Mouse (Mus musculus) 3134 (cell line): ENCODE measurements around the gene Stxbp2.
"Not testable (repeated sequence)": the region's sequence is repeated elsewhere in the genome, so short reads cannot be mapped to it uniquely, and the experiment has no call there.

Experiments used
- DNase-seq: peaks from one replicate; pipeline ENCODE4 v3.0.0-alpha.2; 2011; ENCODE audit warnings: low spot score; ENCODE audit not compliant: insufficient read length; ENCODE audit errors: extremely low read depth

Stxbp2 gene

DNA sequence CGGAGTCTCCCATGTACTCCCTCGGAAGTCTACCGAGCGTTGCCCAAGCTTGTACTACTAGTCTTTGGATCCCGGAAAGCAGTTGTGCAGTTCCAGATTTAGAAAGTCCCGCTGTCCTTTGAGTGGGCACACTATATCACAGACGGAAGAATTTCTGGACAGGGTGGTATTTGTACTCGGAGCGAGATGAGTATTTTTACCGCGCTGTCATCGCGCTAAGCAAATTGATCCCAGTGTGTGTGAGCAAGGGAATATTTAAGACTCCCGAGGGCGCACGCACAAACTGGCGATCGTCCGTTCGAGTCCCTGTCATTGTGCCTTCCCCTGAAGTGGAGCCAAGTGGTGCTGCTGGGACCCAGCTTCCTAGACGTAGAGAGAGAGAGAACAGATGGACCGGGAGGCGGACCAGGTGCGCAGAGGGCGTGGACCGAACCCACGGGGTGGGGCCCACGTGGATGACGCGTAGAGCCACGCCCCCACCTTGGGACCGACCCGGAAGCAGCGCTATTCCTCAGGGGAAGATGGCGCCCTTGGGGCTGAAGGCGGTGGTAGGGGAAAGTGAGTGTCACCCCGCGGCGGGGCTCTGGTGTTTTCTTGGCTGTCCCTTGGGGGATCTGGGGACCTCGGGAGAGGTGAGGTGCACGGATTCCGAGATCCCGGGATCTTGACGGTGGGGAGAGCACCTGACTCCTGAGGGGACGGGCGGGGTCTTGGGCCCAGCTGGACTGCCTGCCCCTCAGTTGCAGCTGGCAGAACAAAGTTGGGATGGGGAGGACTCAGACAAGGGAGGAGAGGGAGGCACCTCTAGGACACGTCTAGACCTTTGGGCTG lies at the start of gene Stxbp2:
Gene Stxbp2, plus strand, starts transcription at position 309 of the 831 bp plus-strand sequence.
- DNase-seq: peak; percentile 75

DNA sequence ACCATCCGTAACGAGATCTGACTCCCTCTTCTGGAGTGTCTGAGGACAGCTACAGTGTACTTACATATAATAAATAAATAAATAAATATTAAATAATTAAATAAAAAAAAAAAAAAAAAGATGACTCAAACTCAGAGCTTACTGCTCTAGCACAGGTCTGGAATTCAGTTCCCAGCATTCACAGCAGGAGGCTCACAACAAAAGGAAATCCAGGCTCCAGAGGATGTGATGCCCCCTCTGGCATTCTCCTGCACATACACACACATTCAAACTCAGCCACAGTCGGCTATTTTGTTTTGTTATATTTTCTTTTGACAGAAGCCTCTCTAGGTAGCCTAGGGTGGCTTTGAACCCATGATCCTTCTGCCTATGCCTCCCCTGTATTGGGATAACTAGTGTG lies 48.8 kb upstream of the Stxbp2 start:
- not testable (repeated sequence) for DNase-seq

DNA sequence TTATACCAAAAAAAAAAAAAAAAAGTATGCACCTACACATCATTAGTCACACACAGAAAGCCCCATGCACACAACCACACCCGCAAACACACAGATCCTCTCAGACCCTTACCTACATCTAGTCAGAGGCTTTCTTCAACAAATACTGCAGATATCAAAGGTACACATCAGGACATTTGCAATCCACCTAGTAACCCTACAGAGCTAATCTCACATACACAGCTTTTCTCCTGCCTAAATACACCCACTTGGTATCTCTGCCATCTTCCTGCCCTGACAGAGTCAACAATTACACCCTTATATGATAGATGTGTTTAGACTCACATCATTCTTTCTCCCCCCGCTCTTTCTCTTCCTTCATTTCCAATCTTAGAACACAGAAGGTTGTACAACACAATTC lies 44.3 kb upstream of the Stxbp2 start:
- DNase-seq: no peak

DNA sequence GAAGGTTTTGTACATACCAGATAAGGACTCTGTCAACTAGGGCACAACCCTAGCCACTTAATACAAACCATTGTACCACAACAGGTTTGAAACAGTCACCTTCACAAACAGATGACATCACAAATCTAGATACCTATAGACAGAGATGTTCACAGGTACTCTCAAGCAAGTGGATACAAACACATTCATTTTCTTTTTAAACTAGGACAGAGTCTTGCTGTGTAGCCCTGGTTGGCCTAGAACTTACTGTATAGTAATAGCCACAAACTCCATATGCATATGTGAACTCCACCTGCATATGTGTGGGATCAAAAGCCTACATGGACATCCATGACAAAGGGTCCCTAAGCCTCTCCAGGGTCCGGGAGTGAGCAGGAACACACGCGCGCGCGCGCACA lies 43.8 kb upstream of the Stxbp2 start, which contains the start of gene Camsap3:
Gene Camsap3, plus strand, starts transcription at position 301 of the 398 bp plus-strand sequence.
- no peak for DNase-seq

DNA sequence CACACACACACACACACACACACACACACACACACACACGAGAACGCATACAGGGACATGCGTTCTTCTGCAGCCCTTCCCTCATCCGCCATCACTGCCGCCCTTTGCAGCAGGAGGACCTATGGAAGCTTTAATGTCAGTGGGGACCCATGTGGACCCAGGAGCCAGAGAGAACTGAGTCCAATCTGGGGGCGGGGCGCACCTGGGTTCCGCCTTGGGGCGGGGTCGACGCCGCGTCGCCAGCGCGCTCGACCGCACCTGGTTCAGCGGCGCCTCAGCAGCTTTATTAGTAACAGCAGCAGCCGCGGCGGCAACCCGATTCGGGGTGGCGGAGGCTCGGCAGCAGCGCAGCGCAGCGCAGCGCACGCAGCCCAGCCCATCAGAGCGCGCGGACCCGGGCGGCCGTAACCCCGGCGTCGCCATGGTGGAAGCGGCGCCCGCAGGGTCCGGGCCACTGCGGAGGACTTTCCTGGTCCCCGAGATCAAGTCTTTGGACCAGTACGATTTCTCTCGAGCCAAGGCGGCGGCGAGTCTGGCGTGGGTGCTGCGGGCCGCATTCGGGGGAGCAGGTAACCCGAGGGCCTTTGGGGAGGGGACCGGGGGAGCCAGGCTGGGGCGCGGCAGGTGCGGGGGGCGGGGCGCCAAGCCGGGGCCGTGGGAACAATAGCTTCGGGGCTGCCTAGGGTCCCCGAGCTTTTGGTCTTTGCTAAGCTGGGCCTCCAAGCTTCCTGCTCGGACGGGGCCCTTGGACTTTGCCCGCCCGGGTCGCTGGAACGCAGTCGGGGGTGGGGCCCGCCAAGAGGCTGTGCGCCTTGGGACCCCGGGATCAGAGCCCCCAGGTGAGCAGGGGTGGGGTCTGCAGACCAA lies 43.1 kb upstream of the Stxbp2 start:
- DNase-seq: no peak

DNA sequence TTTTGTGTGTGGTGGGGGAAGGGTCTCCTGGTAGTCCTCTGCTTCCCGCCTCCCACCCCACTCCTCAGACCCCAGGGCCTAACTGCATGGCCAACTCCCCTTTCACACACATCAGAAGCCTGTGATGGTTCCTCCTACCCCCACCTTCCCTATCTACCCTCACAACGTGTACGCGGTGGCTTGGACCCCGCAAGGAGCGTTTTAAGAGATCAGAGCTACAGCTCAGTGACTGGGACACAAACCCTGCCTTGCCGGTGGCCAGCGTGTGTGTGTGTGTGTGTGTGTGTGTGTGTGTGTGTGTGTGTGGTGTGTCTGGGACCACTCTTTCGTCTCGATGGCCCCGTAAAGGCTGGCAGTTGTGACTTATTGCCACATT lies 42.5 kb upstream of the Stxbp2 start:
- no peak for DNase-seq

DNA sequence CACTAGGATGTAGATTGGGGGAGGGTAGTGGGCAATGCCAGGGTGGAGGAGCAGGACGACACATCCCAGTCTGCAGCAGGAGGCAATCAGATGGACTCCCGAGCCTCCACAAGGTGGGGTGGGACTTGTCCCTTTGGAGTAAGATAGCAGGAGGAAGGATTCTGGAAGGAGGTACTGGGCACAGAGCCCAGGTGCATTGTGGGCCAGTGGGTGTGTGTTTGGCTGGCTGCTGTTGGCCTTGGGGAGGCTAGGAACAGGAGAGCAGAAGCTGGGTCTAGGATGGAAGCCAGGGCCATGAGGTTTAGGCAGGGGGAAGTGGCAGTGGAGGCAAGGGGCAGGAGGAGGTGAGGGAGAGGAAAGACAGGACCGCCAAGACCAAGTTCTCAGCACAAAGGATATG lies 37.3 kb upstream of the Stxbp2 start:
- no peak for DNase-seq

DNA sequence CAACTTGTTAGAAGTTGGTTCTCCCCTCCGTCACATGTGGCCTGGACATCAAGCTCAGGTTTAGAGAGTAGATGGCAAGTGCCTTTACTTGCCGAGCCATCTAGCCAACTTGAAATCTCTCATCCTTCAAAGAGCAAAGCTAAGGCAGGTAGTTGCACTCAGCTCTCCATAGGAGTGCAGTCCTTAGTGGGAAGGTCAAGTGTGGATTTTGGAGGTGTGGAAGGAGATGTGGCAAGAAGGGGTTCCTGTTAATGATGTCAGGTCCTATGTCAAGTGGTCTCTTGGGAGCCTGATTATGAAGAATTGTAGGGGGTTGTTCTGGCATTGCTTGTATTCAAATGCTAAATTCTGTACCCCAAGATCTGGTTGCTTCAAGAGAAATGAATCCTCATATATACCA lies 36.3 kb upstream of the Stxbp2 start:
- DNase-seq: no peak

DNA sequence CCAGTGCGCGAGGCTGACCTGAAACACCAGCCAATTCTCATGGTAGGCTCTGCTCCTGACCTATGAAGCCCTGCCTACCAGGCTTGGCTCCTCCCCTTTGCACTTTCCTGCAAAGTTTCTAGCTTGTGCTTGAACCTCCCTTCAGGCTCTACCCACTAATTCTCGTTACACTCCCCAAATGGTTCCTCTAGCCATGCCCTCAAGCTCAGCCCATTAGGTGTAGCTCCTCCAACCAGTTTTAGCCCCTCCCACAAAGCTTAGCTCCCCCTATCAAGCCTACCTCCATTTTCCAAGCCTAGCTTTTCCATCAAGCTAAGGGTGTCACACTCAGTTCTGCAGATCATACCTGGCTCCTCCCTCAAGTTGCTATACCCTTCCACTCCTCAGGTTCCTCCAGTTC lies 32.7 kb upstream of the Stxbp2 start:
- DNase-seq: no peak

DNA sequence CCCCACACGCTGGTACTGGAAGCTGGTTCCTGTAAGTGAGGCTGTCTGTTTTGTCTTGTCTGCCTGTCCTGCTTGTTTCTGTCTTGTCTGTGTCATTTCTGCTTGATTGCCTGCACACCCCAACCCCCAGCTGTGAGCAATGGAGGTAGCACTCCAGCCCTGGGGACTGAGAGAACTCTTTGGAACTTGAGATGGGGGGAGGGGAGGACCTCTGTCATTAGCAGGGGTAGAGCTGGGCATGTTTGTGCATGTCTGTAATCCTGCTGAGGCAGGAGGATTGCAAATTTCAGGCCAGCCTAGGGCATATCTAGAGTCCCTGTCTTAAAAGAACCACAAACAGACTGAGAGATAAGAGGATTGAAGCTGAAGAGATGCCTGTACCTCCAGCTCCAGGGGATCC lies 31.5 kb upstream of the Stxbp2 start:
- no peak for DNase-seq

DNA sequence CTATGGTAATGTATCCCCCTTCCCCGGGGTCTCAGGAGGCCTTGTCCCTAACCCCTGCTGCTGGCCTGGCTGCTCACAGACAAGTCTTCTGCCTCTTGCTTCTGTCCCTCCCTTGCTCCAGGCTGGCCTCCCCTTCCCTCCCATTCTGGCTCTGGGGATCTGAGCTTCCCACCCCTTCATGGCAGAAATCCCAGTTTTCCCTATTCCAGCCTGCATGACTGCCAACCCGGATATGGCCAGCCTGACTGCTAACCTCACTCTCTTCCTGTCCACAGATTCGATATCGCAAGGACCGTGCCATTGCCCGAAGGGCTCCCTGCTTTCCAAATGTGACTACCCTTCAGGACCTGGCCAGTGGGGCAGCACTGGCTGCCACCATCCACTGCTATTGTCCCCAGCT lies 30.4 kb upstream of the Stxbp2 start:
- peak; percentile 62 for DNase-seq

DNA sequence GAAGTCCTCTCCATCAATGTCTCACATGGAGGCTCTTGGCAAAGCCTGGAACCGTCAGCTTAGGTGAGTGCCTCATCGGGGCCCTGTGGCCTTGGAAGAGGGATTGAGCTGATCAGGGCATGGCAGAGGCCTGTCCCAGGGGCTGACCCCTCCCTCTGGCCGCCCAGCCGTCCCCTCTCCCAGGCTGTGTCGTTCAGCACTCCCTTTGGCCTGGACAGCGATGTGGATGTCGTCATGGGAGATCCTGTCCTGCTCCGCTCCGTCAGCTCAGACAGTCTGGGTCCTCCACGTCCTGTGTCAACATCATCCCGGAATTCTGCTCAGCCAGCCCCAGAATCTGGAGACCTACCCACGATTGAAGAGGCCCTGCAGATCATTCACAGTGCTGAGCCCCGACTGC lies 27.3 kb upstream of the Stxbp2 start:
- no peak for DNase-seq

DNA sequence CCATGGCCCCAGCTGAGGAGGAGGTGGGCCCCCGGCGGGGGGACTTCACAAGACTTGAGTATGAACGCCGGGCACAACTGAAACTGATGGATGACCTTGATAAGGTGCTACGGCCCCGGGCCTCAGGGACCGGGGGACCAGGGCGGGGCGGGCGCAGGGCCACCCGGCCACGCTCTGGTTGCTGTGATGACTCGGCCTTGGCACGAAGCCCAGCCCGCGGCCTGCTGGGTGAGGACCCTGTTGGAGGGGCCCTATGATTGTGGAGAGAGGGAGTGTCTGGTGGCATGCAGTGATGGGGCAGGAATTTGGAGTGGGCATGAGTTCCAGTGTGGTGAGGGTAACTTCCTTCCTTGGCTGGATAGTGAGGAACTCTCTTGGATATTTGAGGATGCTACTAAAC lies 24.2 kb upstream of the Stxbp2 start:
- peak; percentile 73 for DNase-seq

DNA sequence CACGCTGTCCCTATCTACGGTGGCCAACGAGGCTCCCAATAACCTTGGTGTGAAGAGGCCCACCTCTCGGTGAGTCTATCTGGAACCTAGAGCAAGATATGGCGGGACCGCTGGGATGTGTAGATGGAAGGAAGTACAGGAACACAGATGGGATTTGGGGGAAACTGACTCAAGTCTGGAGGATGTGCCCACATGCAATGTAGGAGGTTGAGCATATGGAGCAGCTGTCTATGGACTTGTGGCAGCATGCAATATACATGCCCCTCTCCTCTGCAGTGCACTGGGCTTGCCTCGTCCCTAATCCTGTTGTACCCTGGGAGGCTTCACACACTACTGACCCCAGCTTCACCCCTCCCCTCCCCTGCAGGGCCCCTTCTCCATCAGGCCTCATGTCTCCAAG lies 22.9 kb upstream of the Stxbp2 start:
- no peak for DNase-seq

DNA sequence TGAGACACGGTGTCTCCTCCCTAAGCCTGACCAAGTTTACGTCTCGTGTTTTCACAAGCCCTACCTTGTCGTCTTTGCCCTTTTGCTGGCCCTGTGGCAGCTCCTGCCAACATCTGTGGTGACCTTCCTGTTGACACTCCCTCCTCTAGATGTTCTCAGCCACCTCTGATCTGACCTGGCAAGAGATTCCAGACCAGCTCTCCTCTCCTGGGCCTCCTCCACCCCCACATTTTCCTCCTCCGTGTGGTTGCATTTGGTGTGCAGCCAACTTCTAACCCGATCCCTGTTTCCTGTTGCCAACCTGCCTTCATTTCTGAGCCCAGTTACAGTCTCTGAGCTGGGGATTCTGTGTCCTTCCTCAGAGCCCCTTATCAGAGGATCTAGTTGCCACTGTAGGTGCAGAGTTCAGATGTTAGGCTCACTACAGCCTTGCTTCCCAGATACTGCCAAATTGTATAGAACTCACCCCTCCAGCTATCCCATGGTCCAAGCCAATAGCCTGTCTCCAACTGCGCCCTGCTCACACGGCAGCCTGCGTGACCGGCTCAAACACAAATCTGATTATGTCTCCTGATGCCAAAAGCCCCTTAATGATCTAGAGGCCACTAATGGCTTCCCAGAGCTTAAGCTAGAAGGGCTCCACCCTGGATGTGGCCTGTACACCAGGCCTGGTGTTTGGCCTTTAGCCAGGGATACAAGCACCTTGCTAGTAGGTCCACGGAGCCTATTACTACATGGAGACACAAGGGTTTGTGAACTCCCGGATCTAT lies 21.5 kb upstream of the Stxbp2 start:
- DNase-seq: no peak

DNA sequence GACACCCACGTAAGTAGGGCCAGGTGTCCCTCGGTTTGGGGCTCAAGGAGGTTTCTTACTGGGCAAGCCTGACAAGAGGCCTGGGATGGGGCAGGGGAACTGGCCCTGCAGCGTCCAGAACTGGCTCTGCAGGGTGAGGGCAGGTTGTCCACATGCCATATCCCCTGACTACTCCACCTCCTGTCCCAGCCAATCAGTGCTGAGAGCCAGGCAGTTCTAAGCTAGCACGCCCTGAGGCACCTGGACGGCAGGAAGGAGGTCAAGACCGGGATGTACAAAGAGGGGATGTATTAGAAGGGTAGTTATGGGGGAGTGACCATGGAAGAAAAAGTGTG lies 21.0 kb upstream of the Stxbp2 start:
- DNase-seq: no peak

DNA sequence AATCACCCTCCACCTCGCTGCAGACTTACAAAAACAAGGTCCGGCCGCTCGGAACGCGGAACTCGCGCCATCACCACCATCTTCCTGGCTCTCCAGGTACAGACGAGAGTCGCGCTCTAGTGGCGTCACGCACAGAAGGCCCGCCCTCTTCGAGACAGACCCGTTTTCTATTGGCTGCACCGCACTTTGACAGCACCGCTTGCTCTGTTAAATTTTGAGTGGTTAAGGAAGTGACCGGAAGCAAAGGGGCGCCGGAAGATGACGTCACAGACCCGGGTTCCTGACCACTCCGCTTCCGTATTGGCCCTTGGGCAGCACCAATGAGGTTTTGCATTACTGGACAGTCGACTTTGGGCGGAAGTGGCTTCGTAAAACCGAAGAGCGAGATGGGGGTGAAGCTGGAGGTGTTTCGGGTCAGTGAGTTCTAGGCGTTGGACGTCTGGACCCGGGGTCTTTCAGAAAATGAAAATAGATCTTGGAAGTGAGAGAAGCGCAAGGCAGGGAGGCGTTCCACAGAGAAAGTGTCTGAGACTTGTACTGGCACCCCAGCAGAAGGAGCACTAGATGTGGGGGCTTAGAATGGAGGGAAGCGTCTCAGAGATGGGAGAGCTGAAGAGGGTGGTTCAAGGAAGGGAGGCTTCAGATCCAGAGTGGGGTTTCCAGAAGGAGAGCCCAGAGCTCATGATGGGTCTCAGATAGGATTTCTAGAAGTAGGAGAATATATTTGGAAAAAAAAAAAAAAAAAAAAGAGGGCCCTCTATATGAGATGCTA lies 9.4 kb upstream of the Stxbp2 start, which contains the start of the genes Xab2 and Pet100:
Gene Xab2, minus strand, starts transcription at position 118 of the 772 bp plus-strand sequence.
Gene Pet100, plus strand, starts transcription at position 350 of the 772 bp plus-strand sequence.
- peak; percentile 97 for DNase-seq

DNA sequence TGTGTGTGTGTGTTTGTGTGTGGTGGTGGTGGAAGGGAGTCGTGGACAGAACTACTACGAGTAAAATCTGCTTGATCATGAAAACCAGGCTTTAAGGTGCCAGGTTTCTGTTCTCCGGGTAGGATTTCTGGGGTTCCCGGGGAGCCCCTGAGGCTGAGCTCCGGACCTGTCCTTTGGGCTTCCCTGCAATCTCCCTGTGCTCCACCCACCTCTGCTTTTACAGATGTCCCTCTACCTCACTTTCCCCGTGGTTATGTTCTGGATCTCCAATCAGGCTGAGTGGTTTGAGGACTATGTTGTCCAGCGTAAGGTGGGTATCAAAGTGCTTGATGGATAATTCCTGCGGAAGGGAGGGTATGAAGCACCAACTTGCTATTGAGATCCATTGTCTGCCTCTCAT lies 8.6 kb upstream of the Stxbp2 start:
- DNase-seq: no peak

DNA sequence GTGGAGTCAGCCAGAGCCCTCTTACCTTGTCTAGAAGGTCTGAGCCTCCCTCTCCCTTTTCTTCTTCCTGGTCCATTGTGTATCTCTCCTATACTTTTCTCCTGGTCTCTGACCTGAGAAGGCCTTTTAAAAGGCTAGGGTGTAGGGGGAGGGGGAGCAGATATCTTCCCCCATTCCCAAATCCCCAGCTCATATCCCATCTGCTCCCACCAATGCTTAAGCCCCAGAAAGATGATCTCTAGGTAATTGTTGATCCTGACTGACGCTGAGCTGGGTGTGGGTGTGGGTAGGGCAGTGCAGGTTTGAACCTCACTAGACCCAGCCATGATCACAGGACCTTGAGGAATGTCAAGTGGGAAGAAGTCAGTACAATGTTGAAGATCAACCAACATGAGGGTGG lies 5.3 kb upstream of the Stxbp2 start, which contains the start of gene Pcp2:
Gene Pcp2, minus strand, starts transcription at position 101 of the 400 bp plus-strand sequence.
- no peak for DNase-seq

DNA sequence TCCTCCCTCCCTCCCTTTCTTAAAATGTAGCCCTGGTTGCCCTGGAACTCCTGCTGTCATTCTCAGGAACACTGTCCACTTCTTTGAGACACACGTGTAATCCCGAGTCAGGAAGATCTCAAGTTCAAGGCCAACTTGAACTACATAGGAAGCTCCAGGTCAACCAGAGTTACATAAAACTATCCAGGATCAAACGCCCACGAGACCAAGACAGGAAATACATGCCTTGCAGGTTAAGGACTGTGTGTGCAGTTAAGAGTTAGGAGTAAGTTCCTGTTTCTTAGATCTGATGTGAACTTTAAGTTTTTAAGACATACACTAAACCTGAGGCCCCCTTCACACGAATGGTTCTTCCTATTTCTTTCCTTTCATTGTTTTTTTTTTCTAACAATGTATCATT lies 3.8 kb upstream of the Stxbp2 start:
- no peak for DNase-seq
